Mouse (Mus musculus): Measurements from ENCODE around the gene Ddx3x.
"Not testable (repeated sequence)": the region's sequence is repeated elsewhere in the genome, so short reads cannot be mapped to it uniquely, and the experiment has no call there.

Ddx3x gene

GRCm38 (mm10) chrX:13280409-13281328 lies at the start of gene Ddx3x:
Gene Ddx3x (plus strand): TSS chrX:13280970.
- DNase-seq (ENCODE audit: extremely low read depth, insufficient read length, low spot score): peak; percentile 95

DNA sequence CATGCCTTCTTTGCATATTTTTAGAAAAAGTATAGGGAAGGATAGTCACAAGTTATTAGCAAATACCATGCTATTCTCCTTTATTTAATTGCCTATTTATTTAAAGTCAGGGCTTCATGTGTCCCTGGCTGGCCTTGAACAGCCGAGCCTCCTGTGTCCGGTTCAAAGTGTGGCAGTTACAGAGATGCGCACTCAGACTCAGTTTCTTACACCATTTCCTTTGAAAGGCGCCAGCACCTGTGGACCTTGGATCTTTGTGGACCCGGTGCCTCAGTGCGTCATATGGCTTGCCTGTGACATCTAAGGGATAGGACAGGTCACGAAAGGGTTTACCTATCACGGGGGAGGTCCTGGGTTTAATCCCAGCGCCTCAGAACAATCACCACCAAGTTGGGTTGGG lies 49.5 kb upstream of the Ddx3x start:
- DNase-seq (ENCODE audit: extremely low read depth, insufficient read length, low spot score): no peak

GRCm38 (mm10) chrX:13232834-13233233 lies 47.9 kb upstream of the Ddx3x start:
- not testable (repeated sequence) for DNase-seq (ENCODE audit: extremely low read depth, insufficient read length, low spot score)

- DNase-seq (ENCODE audit: extremely low read depth, insufficient read length, low spot score): no peak
Measured at GRCm38 (mm10) chrX:13233631-13234030, 47.1 kb upstream of the Ddx3x start.

GRCm38 (mm10) chrX:13234709-13235108 lies 46.1 kb upstream of the Ddx3x start:
- DNase-seq (ENCODE audit: extremely low read depth, insufficient read length, low spot score): no peak

GRCm38 (mm10) chrX:13236100-13236568 lies 44.6 kb upstream of the Ddx3x start:
- no peak for DNase-seq (ENCODE audit: extremely low read depth, insufficient read length, low spot score)

DNA sequence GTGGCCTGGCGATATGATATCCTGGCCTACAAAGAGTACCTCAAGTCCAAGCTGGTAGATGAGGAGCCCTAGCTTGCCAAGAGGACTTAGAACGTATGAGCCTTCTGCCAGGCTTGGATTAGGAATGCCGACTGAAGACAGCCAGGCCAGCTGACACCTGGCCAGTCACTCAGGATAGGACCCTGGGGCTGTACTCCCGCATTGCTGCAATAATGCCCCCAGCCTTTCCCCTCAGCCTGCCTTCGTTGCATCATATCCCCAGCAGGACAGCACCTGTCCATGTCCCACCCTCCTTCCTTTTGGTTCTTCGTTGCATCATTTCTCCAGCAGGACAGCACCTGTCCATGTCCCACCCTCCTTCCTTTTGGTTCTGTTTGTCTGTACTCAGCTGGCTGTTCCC lies 41.3 kb upstream of the Ddx3x start:
- DNase-seq (ENCODE audit: extremely low read depth, insufficient read length, low spot score): no peak

- DNase-seq (ENCODE audit: extremely low read depth, insufficient read length, low spot score): no peak
Measured at GRCm38 (mm10) chrX:13240646-13241425, 39.9 kb upstream of the Ddx3x start.

DNA sequence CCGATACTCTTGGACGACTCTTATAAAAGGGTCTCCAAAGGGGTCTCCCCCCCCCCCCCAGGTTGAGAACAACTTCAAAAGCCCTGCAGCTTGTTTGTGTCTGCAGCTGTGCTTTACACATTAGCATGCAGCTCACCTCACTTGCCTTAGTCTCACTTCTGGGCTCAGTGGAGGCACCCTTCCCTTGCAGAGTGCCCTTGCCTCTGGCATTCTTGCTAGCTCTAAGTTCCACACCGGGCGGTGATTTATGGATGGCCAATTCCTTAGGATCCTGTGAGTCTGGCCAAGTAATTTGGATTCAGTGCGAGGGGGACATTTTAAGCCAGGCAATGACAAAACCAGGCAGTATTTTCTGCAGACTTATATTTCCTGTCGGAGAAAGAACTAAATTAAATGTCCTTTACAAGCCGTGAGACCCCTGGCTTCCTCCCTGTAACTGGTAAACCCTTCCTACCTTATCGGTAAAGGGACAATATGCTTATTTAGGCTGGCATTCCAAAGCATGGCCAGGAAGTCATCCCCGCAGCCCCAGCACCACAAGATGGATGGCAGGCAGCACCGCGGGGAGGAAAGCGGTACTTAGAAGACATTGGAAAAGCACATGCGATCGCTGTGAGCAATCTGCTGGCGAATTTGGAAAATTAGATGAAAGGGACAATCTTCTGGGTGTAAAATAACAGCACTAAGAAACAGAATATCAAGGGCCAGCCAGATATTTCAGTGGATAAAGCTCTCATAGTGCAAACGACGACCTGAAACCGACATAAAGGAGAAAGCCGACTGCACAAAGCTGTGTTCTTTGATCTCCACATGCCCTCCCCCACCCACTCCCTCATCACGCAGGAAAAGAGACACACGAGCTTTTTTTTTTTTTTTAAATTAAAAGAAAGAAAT lies 39.1 kb upstream of the Ddx3x start:
- no peak for DNase-seq (ENCODE audit: extremely low read depth, insufficient read length, low spot score)

- DNase-seq (ENCODE audit: extremely low read depth, insufficient read length, low spot score): peak; percentile 22
Measured at GRCm38 (mm10) chrX:13242320-13243096, 38.3 kb upstream of the Ddx3x start.

DNA sequence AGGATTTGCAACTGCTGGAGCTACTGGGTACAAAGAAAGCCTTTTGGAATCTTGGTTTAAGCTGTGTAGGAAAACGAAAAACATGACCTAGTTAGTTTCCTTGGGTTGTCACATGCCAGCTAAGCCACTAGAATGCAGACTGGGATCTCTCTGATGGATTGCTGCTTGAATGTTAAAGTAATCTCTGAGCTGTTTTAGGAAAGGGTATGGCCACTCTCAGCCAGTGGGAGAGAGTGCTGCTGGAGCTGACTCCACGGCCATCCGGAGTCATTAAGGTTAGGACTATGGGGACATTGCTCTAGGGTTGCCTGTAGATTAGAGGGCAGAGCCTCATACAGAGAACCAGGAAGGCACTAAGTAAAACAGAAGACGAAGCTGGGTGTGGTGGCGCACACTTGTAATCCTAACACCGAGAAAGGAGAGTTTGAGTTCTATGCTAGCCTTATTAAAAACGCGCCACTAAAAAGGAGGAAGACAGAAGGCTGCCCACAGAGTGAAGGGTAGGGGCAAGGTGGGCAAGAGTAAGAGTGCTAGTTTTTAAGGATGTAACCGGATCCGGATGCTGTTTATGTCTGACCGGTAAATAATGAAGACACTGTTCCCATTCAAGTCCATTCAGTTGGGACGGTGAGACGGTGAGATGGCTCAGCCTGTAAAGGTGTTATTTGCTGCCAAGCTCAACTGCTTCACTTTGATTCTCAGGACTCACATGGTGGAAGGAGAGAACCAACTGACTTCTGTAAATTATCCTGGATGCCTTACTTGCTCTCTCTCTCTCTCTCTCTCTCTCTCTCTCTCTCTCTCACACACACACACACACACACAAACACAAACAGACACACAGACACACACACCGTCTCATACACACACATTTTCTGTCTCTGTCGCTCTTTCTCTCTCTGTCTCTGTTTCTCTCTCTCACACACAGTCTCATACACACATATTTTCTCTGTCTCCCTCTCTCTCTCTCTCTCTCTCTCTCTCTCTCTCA lies 37.3 kb upstream of the Ddx3x start:
- no peak for DNase-seq (ENCODE audit: extremely low read depth, insufficient read length, low spot score)

DNA sequence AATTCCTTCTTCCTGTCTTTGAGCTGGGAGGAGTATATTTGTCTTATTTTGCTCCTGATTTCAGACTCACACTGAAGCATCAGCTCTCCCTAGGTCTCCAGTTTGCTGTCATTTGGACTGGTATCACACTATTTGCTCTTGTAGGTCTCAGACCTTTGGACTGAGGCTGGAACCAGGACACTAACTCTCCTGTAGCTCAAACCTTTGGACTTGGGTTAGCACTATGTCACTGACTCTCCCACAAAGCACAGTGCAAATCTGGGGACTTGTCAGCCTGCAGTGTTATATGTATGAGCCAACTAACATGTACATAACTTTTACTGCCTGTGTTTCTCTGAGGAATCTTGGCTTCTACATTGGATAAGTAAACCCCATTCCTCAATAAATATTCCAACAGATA lies 36.2 kb upstream of the Ddx3x start:
- no peak for DNase-seq (ENCODE audit: extremely low read depth, insufficient read length, low spot score)

DNA sequence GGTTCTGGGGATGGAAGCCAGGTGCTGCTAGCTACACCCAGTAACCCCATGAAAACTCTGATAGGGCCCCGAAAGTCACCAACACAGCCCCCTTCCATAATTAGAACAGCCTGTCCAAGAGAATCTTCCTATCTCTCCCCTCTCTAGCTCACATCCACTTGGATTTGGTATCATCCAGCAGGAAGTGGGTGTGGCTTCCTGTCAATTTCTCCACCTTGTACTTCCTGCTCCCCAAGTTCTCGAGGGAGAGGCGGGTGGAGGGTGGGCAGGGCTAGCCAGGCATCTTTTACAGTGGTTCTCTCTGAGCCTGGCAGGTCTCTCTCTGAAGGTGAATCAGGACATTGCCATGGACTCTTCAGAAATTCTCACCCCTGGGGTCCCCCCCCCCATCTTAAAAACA lies 35.7 kb upstream of the Ddx3x start:
- no peak for DNase-seq (ENCODE audit: extremely low read depth, insufficient read length, low spot score)

DNA sequence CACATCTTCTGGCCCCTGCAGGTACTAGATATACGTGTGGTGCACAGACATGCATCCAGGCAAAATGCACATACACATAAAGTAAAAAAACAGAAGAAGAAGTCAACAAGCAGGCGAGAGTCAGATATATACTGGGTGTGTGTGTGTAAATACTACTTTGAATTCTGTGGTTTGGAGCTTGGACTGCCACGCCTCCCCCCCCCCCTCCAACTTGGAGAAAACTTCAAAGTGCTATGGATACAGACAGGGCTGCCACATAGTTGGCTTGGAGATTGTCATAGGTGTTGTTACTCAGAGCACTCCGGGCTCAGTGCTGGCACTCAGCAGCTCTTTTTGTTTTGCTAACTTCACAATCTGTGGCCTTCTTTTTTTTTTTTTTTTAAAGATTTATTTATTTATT lies 29.1 kb upstream of the Ddx3x start:
- DNase-seq (ENCODE audit: extremely low read depth, insufficient read length, low spot score): no peak

- no peak for DNase-seq (ENCODE audit: extremely low read depth, insufficient read length, low spot score)
Measured at GRCm38 (mm10) chrX:13254273-13254672, 26.5 kb upstream of the Ddx3x start.

DNA sequence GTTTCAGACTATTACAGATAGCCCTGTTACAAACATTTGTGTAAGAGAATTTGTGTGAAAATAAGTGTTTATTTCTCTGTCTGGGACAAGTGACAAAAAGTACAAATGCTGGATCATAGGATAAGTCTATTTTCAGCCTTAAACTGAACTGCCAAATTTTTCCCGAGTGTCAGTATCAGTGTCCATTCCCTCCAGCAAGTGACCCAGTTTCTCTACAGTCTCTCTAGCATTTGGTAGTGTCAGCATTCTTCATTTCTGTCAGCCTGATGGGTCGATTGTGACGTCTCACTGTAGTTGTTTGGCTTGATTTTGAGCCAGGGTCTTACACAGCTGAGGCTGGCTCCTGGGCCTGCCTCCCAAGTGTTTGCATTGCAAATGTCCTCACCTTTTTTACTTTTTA lies 17.4 kb upstream of the Ddx3x start:
- DNase-seq (ENCODE audit: extremely low read depth, insufficient read length, low spot score): no peak

GRCm38 (mm10) chrX:13275519-13276137 lies 5.1 kb upstream of the Ddx3x start:
- no peak for DNase-seq (ENCODE audit: extremely low read depth, insufficient read length, low spot score)

- DNase-seq (ENCODE audit: extremely low read depth, insufficient read length, low spot score): peak; percentile 4
Measured at GRCm38 (mm10) chrX:13278996-13279395, 1.8 kb upstream of the Ddx3x start.

Data from 3134 (cell line).